Comparison of ENCODE assay signal across 28 mouse cellular contexts in the genomic region with DNA sequence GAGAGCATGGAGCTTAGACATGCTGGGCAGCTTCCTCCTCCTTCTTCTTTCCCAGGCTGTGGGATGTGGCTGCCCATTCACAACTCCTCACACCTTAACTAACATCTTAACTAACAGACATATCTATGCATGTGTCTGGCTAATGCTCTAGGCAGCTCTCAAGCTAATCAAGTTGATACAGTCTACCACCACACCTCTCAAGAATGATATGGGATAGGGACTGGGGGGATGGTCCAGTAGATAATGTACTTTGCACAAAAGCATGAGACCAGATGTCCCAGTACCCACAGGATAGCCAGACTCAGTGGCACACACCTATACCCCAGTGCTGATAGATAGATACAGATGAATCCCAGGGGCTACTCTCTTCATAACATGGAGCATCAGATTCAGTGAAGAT.
DNase-seq lines count a peak whose midpoint lies in the region; ATAC-seq and TF ChIP-seq lines count a peak whose summit lies in the region.
"Had no signal": no experiment of that assay in that cellular context is flagged by ENCODE, and none has a peak within 500 bp of the region (broad histone marks: within the 10 kb centered on the region; RNA-seq: fewer than 3 reads in every experiment).

No protein-coding gene starts in this region.

- H3K36me3 ChIP-seq in heart, adult 2 months (ENCODE audit: control insufficient read depth, insufficient read depth, low read length) = no peaks in the 10 kb centered on the region
- no peaks in the 10 kb centered on the region for H3K36me3 ChIP-seq in heart, postnatal 0 days (replicated peaks; ENCODE audit: control insufficient read depth, insufficient read depth, low read length)
- no peaks in the 10 kb centered on the region for H3K36me3 ChIP-seq in liver, embryonic 12.5 days
- H3K36me3 ChIP-seq in liver, postnatal 0 days (replicated peaks; ENCODE audit: insufficient read depth, low read length) = no peaks in the 10 kb centered on the region
- no peaks in the 10 kb centered on the region for H3K36me3 ChIP-seq in kidney, embryonic 16.5 days (ENCODE audit: insufficient read depth, low read length)
- H3K36me3 ChIP-seq in forebrain, embryonic 15.5 days = no peaks in the 10 kb centered on the region
- H3K36me3 ChIP-seq: embryonic facial prominence, embryonic 12.5 days; kidney, embryonic 15.5 days; limb, embryonic 13.5 days had no signal

- no peak overlapping the region for H3K4me2 ChIP-seq in heart, postnatal 0 days (ENCODE audit: low read depth, low read length)
- H3K4me2 ChIP-seq in liver, embryonic 12.5 days = no peak overlapping the region
- no peak overlapping the region for H3K4me2 ChIP-seq in liver, postnatal 0 days (ENCODE audit: low read depth, low read length)
- H3K4me2 ChIP-seq in kidney, embryonic 16.5 days (replicated peaks; ENCODE audit: low read depth, low read length) = no peak overlapping the region
- no peak overlapping the region for H3K4me2 ChIP-seq in forebrain, embryonic 15.5 days (replicated peaks)
- H3K4me2 ChIP-seq: embryonic facial prominence, embryonic 12.5 days; kidney, embryonic 15.5 days; limb, embryonic 13.5 days; midbrain, embryonic 11.5 days had no signal

- peaks cover 1% of the 10 kb centered on the region for H3K4me1 ChIP-seq in heart, adult 2 months (ENCODE audit: control insufficient read depth, insufficient read depth, low read length)
- no peaks in the 10 kb centered on the region for H3K4me1 ChIP-seq in heart, postnatal 0 days (ENCODE audit: control insufficient read depth, insufficient read depth)
- peaks cover 20% of the 10 kb centered on the region for H3K4me1 ChIP-seq in liver, embryonic 12.5 days
- no peaks in the 10 kb centered on the region for H3K4me1 ChIP-seq in liver, postnatal 0 days (ENCODE audit: insufficient read depth)
- H3K4me1 ChIP-seq in kidney, embryonic 16.5 days (ENCODE audit: insufficient read depth, low read length) = 0 out of 2 replicates have a peak, but pooled peaks cover 2% of the 10 kb centered on the region
- peaks cover 4% of the 10 kb centered on the region; the same call in 1 of the 2 replicates for H3K4me1 ChIP-seq in forebrain, embryonic 15.5 days
- H3K4me1 ChIP-seq: embryonic facial prominence, embryonic 12.5 days; limb, embryonic 13.5 days had no signal

- no peak for TF ChIP-seq EP300 in heart, adult 2 months (IDR thresholded peaks at IDR 0.05; ENCODE audit: insufficient read depth, low read depth, low read length)
- no peak for TF ChIP-seq EP300 in heart, postnatal 0 days (IDR thresholded peaks at IDR 0.05; ENCODE audit: low read depth)
- peak; percentile 43; the same call in 1 of the 2 replicates for TF ChIP-seq EP300 in liver, postnatal 0 days (IDR thresholded peaks at IDR 0.05; ENCODE audit: low read depth)

- H3K9me3 ChIP-seq in heart, postnatal 0 days (replicated peaks; ENCODE audit: control insufficient read depth, low read length) = no peaks in the 10 kb centered on the region
- H3K9me3 ChIP-seq in liver, embryonic 12.5 days (replicated peaks) = no peaks in the 10 kb centered on the region
- no peaks in the 10 kb centered on the region for H3K9me3 ChIP-seq in liver, postnatal 0 days (ENCODE audit: low read length)
- H3K9me3 ChIP-seq in kidney, embryonic 16.5 days (ENCODE audit: low read length) = no peaks in the 10 kb centered on the region
- H3K9me3 ChIP-seq in forebrain, embryonic 15.5 days = no peaks in the 10 kb centered on the region
- H3K9me3 ChIP-seq: embryonic facial prominence, embryonic 12.5 days; kidney, embryonic 15.5 days; limb, embryonic 13.5 days had no signal

- H3K79me2 ChIP-seq in heart, adult 2 months (replicated peaks; ENCODE audit: control insufficient read depth, insufficient read depth, low read length) = no peaks in the 10 kb centered on the region

- TF ChIP-seq CTCF in heart, adult 2 months (IDR thresholded peaks at IDR 0.05) = no peak
- TF ChIP-seq CTCF in heart, postnatal 0 days (IDR thresholded peaks at IDR 0.05; ENCODE audit: low read depth) = no peak
- no peak for TF ChIP-seq CTCF in liver, postnatal 0 days (IDR thresholded peaks at IDR 0.05; ENCODE audit: low read depth)

- ATAC-seq in heart, postnatal 0 days (ENCODE audit: insufficient read depth, low read depth) = no peak
- peak; percentile 89 for ATAC-seq in liver, embryonic 12.5 days
- ATAC-seq in liver, postnatal 0 days = no peak
- no peak for ATAC-seq in kidney, embryonic 16.5 days (ENCODE audit: low FRiP score, low TSS enrichment)
- no peak for ATAC-seq in forebrain, embryonic 15.5 days (replicated peaks)
- ATAC-seq: forebrain, postnatal 0 days; hindbrain, embryonic 16.5 days; midbrain, embryonic 16.5 days had no signal

- H3K27ac ChIP-seq in heart, adult 2 months = no peak overlapping the region
- H3K27ac ChIP-seq in heart, postnatal 0 days (ENCODE audit: low read depth) = peak overlapping the region; percentile 51; the same call in 1 of the 2 replicates
- no peak overlapping the region for H3K27ac ChIP-seq in liver, embryonic 12.5 days
- no peak overlapping the region for H3K27ac ChIP-seq in liver, postnatal 0 days (ENCODE audit: low read depth)
- no peak overlapping the region for H3K27ac ChIP-seq in kidney, embryonic 16.5 days (ENCODE audit: low read length)
- H3K27ac ChIP-seq in forebrain, embryonic 15.5 days (replicated peaks) = no peak overlapping the region
- H3K27ac ChIP-seq: embryonic facial prominence, embryonic 12.5 days; kidney, embryonic 15.5 days; limb, embryonic 13.5 days had no signal

- H3K4me3 ChIP-seq in heart, adult 2 months = no peak overlapping the region
- H3K4me3 ChIP-seq in heart, postnatal 0 days (ENCODE audit: low read depth, low read length) = no peak overlapping the region
- no peak overlapping the region for H3K4me3 ChIP-seq in liver, embryonic 12.5 days
- no peak overlapping the region for H3K4me3 ChIP-seq in liver, postnatal 0 days (ENCODE audit: low read depth, low read length)
- no peak overlapping the region for H3K4me3 ChIP-seq in kidney, embryonic 16.5 days (ENCODE audit: low read length)
- no peak overlapping the region for H3K4me3 ChIP-seq in forebrain, embryonic 15.5 days
- H3K4me3 ChIP-seq: embryonic facial prominence, embryonic 12.5 days; kidney, embryonic 15.5 days; limb, embryonic 13.5 days had no signal

- H3K9ac ChIP-seq in heart, adult 2 months (ENCODE audit: low read depth, low read length) = no peak overlapping the region
- no peak overlapping the region for H3K9ac ChIP-seq in heart, postnatal 0 days (replicated peaks; ENCODE audit: low read depth, low read length)
- no peak overlapping the region for H3K9ac ChIP-seq in liver, embryonic 12.5 days
- no peak overlapping the region for H3K9ac ChIP-seq in liver, postnatal 0 days (replicated peaks)
- H3K9ac ChIP-seq in kidney, embryonic 16.5 days (replicated peaks; ENCODE audit: low read length) = no peak overlapping the region
- no peak overlapping the region for H3K9ac ChIP-seq in forebrain, embryonic 15.5 days (replicated peaks)
- H3K9ac ChIP-seq: embryonic facial prominence, embryonic 12.5 days; forebrain, postnatal 0 days; kidney, embryonic 15.5 days; limb, embryonic 13.5 days had no signal

- intact Hi-C loops in heart, adult 2 months (cut with DNase I) = no loop called here

- DNase-seq in heart, adult 11 months = peak; percentile 33
- no peak for DNase-seq in heart, adult 2 months
- no peak for DNase-seq in heart, postnatal 0 days (ENCODE audit: low spot score)
- no peak for DNase-seq in heart, adult 8-10 months (ENCODE audit: low spot score)
- DNase-seq in liver, postnatal 0 days = no peak
- DNase-seq: adrenal gland, adult 8-10 months; cerebellum, adult 11 months; cerebellum, adult 9-10 months; cerebellum, postnatal 36 days; embryo, embryonic 11 days; forebrain, postnatal 0 days; gastrocnemius, postnatal 10 days; kidney, adult 18-20 months; kidney, postnatal 36 days; lung, adult 2 months; lung, postnatal 14 days; right cerebral cortex, adult 18-20 months; right cerebral cortex, postnatal 4 days; thymus, postnatal 14 days had no signal

- H3K27me3 ChIP-seq in heart, adult 2 months (ENCODE audit: control insufficient read depth, insufficient read depth, low read length) = peaks cover 1% of the 10 kb centered on the region; the same call in 1 of the 2 replicates
- no peaks in the 10 kb centered on the region for H3K27me3 ChIP-seq in heart, postnatal 0 days (ENCODE audit: control insufficient read depth, insufficient read depth, low read length)
- H3K27me3 ChIP-seq in liver, embryonic 12.5 days (replicated peaks) = no peaks in the 10 kb centered on the region
- no peaks in the 10 kb centered on the region for H3K27me3 ChIP-seq in liver, postnatal 0 days (ENCODE audit: insufficient read depth, low read length)
- no peaks in the 10 kb centered on the region for H3K27me3 ChIP-seq in kidney, embryonic 16.5 days (ENCODE audit: insufficient read depth, low read length)
- no peaks in the 10 kb centered on the region for H3K27me3 ChIP-seq in forebrain, embryonic 15.5 days
- H3K27me3 ChIP-seq: embryonic facial prominence, embryonic 12.5 days; kidney, embryonic 15.5 days; limb, embryonic 13.5 days had no signal

- no peak for TF ChIP-seq POLR2A in heart, adult 2 months (IDR thresholded peaks at IDR 0.05; ENCODE audit: insufficient read depth, low read depth, low read length)
